Mouse (Mus musculus) naive thymus-derived CD4-positive, alpha-beta T cell, adult 2 months (primary cell): ENCODE results near the gene Jak1.

Source experiments
- DNase-seq: peaks from one replicate; pipeline ENCODE4 v3.0.0-alpha.2; 2011; ENCODE audit warnings: low read depth

The Jak1 gene

DNA sequence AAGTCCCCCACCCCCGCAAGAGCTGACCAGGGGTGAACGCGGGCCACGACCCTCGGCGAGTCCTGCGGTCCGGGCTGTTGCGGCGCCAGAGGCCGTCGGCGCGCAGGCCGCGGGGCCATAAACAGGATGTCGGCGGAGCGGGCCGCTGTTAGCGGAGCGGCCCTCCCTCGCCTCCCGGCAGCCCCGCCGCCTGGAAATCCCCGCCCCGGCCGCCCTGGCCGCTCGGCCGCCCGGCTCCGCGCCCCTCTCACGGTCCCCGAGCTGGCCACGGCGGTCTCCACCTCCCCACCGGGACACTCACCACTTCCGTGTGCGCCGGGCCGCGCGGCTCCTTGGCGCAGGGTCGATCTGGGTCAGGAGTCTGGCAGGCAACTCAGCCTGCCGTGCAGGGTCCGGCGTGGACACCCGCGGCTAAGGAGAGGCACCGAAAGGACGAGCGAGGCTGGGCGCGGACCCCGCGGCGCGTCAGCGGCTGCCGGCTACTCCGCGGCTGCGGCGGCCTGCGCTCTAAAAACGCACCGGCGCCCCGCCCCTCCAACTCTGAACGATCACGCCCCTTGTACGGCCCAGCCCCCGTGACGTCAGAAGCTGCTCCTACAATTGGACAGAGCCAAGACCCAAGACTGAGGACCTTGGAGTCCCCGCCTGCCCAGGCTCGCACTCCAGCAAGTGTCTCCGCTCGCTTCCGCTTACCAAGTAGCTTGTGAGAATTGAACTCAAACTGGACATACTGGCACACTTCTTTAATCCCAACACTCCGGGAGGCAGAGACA, at the start of gene Jak1:
TSS of gene Jak1 (minus strand) at position 542 of the 773 bp plus-strand sequence.
- DNase-seq = peak; percentile 97

GRCm38 (mm10) chr4:101312055-101312454, 47.0 kb upstream of the Jak1 start:
- no peak for DNase-seq

DNA sequence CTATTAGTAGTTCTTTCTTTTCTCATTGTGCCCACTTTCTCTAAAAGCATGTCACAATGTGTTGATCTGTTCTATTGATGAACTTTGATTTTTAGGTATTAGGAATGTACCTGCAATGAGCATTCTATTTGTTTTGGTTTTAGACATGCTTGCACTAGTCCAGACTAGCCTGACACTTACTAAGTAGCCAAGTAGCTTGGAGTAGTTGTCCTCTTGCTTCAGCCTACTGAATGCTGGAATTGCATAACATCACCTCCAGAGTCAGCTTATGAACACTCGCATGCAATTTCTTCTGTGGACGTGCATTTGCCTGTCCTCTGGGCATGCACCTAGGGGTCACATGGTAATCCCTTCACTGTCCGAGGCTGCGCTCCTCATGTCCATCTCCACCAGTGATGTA, 43.1 kb upstream of the Jak1 start:
- DNase-seq = no peak

GRCm38 (mm10) chr4:101307286-101307685, 42.2 kb upstream of the Jak1 start:
- DNase-seq = no peak

DNA sequence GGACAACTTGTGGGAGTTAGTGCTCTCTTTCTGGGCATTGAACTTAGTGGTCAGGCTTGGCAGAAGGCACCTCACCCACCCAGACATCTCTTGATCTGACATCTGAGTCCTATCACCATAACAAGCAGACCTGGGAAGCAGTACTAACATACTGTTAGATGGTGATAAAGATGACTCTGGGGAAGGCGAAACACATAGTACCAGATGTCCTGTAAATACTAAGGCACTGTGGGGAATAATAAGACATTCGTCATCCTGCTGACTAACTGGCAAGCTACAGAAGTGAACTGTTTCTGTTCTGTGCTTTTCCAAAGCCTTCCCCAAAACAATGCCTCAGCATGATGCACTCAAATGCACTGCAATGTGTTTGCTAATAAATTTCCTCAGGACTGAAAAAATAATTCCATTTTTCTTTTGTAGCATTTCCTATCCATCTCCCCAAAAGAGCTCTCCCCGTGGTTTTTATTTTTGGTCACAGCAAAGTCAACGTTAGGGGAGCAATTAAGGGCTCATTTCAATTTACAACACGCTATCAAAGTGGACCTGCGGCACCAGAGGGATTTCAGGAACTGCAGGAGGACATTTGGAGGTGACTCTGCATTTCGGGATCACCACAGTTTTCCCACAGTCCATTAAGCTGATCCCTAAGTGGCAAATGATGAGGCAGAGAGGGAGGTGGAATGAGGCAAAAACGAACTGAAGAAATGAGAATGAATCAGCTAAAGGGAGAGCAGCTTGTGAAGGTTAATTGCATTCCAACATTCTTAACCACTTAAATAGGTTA, 41.2 kb upstream of the Jak1 start:
- no peak for DNase-seq

- DNase-seq = no peak
Measured at GRCm38 (mm10) chr4:101305126-101305525, 40.0 kb upstream of the Jak1 start.

- no peak for DNase-seq
Measured at GRCm38 (mm10) chr4:101304114-101304513, 39.0 kb upstream of the Jak1 start.

- no peak for DNase-seq
Measured at GRCm38 (mm10) chr4:101300392-101300910, 35.4 kb upstream of the Jak1 start.

GRCm38 (mm10) chr4:101298311-101298990, 33.4 kb upstream of the Jak1 start:
- peak; percentile 67 for DNase-seq

DNA sequence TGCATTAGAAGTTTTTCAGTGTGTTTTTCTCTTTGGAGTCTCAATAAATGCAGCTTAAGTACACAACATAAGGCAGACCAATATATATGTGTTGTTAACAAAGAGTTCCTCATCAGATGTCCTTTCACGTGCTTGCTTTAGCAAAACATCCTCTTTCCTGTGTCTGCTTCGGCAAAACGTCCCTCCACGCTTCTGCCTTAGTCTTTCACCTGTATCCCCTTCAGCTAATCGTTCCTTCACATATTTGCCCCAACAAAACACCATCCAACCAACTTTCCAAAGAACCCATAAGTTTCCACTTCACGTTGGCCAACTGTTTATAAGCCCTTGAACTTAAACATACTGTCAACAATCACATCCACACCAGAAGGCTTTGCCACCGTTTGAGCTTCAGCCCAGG, 31.8 kb upstream of the Jak1 start:
- DNase-seq = peak; percentile 26

DNA sequence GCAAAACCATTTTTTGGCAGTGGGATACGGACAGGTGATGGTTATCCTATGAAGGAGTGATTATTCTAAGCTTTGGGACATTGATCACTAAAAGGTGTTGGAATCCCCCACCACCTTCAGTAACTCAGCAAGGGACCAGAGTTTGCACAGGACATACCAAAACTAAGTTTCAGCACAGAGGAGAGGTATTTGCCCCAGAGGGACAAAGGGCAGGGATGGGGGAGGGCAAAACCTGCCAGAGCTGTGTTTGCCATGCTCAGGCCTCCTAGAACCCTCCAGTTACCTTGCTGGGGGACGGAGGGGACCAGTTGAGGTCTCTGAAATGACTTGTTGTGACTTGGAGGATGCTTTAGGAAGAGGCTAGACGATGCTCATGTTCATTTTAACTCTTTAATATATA, 30.7 kb upstream of the Jak1 start:
- no peak for DNase-seq

DNA sequence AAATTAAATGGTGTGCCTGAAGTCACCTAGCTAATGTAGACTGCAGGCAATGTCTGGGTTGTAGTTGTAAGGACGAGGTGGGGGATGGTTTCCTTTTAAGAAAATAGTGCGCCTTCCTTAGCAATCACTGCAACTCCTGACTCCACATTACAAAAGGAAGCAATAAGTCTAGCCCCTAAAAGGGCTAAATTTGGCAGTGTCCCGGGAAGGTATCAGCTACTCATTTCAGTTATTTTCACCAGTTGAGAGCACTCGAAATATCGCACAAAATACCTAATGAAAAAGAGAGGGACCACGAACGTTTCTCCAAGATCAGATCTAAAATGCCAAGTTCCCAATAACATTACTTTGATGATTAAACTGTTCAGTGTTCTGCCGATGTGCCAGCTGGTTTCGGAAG, 28.6 kb upstream of the Jak1 start:
- no peak for DNase-seq

DNA sequence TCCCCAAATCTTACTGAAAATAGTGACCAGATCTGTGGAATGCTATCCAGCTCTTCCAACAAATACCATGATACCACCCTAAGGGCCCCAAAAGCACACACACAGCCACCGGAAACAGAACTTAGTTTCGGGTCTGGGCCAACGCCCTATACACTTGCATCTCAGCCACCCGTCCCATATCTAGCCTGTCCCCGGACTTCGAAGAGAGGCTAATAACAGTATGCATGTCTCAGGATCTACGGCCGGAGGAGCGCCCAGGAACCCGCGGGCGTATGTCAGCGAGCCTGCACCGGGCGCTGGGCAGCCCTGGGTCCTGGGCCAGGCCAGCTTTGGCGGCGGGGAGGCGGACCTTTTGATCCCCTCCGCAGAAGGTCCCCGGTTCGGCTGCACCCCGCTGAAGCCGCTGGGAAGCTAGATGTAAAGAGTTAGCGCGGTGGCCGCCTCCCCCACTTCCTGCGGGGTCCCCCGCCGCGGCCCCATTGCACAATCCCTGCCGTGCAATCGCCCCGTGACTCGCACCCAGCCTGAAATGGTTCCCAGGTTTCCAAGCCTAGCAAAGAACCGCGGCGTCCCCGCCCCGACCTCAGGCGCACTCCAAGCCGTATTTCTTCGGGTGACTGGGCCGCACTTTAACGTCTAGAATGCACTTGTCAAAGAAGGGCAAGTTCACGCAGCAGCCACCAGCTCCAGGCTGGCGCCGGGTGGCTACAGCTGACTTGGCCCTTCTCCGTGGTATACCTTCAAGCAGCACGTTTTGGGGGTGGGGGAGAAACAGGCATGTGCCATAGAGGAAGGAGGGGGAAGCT, 27.9 kb upstream of the Jak1 start:
- DNase-seq = peak; percentile 75

DNA sequence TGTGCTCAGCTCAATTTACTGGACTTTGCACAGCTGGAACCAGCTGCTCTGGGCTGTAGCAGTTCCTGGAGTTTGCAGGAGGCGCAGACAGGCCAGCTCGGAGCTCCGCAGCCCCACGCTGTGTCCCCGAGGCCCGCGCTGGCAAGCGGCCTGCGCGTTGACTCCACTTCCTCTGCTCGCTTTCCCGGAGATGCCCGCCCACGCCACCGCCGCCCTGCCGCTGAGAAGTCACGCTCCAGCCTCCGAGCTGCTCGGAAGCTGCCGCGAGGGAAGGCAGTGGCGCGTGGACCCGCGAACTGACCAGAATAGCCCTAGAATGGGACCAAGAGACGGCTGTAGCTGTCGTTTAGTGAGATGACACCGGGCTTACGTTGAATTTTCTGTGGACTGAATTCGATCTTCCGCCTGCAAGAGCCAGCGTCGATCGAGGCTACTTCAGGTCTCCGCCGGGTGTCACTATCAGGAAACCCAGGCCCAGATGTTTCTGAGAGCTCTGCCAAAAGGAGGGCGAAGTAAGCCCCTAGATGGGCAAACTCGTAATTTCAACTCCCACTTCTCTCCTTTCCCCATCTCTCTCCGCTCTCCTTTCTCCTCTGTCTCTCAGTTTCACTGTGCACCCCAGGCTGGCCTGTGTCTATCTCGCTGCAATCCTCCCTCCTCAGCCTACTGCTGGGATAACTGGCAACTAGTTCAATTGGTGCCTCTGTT, 27.1 kb upstream of the Jak1 start:
- DNase-seq = peak; percentile 86

DNA sequence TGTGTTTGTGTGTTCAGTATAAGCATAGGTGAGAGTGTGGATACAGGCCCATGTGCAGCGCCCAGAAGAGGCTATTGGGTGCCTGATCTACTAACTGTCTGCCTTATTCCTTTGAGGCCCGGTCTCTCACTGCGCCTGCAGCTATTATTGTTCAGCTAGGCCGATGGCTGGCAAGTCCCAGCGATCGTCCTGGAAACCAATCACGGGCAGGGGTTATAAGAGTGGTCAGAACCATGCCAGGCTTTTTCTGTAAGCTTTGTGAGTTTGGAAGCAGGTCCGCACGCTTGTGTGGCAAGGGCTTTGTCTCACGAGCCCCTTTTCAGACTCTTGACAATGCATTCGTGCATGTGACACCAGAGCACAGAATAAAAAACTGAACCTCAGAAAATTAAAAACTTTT, 23.2 kb upstream of the Jak1 start:
- DNase-seq = no peak

DNA sequence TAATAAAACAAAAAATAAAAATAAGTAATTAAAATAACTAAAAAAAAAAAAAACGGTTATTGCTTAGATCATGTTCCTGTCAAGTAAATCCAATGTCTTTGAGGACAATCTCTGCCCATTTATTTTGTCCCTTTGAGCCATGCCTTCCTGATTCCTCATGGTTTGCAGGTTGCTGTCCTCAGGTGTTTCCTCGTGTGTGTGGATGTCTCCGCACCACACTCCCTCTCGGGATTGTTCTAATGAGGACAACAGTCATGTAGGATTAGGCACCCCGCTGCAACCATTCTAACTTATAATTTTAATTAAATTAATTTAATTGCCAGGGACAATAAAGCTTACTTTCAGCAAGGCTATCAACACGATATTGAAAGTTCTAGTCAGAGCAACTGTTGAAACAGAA, 21.5 kb upstream of the Jak1 start:
- DNase-seq = no peak

DNA sequence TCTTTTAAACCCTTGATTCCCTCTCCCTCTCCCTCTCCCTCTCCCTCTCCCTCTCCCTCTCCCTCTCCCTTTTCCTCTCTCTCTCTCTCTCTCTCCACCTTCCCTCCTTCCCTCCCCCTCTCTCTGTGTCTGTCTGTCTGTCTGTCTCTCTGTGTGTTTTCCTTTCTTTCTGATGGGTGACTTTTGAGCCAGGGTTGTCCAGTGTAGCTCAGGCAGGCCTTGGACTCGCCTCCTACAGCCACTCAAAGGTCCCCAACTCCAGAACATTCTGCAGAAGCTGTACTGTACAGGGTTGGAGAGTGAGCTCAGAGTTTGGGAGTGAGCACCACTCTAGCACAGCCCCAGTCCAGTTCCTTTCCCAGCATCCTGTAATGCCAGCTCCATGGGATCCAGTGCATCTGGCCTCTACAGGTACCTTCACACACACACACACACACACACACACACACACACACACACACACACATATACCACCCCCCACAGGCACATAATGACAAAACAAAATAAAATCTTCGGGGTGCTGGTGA, 20.9 kb upstream of the Jak1 start:
- no peak for DNase-seq

GRCm38 (mm10) chr4:101283938-101284337, 18.9 kb upstream of the Jak1 start:
- DNase-seq = peak; percentile 60

DNA sequence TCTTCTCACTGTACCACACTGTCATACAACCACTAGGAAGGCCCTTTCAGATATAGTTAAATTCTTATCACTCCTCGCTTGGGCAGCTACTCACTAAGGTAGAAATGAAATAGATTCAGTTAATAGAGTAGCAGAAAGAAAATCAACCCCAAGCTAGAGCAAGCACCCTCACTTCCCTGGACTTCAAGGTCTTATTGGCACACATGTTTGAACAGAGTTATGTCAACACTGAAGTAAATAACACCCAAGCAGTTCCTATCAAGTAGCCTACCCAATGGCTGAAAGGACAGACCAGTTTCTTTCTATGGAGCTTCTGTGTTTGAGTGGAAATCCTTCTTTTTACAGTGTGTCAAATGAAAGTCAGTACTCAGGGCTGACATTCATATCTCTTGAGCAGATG, 17.2 kb upstream of the Jak1 start:
- no peak for DNase-seq

DNA sequence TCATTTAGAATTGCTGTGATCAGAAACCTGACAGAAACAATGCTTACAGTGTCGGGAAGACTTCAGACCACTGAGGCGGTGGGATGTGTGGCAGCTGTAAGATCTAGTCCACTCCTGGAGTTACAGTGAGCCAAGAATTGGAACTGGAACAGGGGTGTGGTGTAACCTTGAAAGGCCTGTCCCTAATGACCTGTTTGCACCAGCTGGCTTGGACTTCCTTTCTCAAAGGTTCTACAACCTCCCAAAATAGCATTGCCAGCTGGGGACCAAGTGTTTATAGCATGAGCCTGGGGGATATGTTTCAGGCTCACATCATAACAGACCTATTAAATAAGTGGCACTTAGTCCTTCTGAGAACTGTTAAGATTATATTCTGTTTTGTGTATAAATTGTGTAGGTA, 15.0 kb upstream of the Jak1 start:
- DNase-seq = no peak
